Mouse (Mus musculus) lung, postnatal 25 days (tissue): ENCODE measurements around the gene Ppip5k1.

Experiments used
- DNase-seq: peaks from one replicate; pipeline ENCODE4 v3.0.0; 2022; ENCODE audit warnings: low spot score

Gene Ppip5k1

DNA sequence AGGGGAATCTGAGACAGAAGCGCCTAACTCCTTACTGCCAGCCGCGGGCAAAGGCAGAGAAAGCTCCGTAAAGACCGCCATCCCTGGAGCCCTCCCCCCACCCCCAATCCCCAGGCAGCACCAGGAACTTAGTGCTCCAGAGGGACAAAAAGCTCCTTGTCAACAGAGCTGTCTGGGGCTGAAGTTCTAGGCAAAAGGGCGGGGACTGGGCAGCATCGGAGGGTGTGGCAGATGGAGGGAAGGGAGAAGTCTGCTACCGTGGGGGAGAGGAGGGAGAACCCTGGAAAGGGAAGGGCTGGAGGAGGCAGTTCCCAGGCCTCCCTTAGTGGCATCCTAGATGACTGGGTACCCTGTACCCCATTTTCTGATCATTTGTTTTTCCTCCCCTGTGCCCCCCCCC lies 57.1 kb downstream of the Ppip5k1 start:
- no peak for DNase-seq

DNA sequence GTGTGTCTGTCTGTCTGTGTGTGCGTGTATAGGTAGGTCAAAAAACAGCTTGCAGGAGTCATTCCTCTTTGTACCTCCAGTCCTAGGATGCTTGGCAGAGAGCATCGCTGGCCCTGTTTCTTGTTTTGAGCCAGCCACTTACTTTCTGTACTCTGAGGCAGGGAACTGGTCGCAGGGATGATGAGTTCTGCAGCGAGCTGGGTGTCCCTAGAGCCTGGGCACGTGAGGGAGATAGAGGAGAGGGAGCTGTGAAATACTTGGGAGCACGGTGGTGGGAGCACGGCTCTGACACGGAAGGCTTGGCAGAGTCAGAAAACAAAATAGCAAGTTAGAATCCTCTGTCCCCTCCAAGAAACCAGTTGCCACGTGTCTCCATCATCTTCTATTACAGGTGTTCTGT lies 57.5 kb downstream of the Ppip5k1 start:
- no peak for DNase-seq

DNA sequence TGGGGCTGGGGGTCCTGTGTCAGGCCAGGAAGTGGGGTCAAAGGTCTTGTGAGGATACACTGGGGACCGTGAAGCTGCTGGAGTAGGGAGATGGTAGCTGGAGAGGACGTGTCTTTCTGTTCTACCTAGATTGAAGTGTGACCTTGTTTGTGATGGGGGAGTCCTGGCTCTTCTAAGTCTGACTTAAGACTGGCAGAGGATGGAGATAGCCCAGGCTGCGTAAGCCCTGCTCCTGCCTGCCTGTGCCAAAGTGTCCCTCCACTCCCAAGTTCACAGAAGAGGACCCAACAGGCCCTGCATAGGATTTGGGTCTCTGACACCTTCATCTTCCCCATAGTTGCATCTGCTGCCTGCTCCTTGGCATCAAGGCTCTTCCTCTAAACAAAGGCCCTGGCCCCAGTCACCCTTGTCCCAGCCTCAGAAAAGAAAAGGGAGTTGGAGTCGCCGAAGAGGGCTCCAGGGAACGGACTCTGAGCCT lies 58.4 kb downstream of the Ppip5k1 start:
- no peak for DNase-seq

DNA sequence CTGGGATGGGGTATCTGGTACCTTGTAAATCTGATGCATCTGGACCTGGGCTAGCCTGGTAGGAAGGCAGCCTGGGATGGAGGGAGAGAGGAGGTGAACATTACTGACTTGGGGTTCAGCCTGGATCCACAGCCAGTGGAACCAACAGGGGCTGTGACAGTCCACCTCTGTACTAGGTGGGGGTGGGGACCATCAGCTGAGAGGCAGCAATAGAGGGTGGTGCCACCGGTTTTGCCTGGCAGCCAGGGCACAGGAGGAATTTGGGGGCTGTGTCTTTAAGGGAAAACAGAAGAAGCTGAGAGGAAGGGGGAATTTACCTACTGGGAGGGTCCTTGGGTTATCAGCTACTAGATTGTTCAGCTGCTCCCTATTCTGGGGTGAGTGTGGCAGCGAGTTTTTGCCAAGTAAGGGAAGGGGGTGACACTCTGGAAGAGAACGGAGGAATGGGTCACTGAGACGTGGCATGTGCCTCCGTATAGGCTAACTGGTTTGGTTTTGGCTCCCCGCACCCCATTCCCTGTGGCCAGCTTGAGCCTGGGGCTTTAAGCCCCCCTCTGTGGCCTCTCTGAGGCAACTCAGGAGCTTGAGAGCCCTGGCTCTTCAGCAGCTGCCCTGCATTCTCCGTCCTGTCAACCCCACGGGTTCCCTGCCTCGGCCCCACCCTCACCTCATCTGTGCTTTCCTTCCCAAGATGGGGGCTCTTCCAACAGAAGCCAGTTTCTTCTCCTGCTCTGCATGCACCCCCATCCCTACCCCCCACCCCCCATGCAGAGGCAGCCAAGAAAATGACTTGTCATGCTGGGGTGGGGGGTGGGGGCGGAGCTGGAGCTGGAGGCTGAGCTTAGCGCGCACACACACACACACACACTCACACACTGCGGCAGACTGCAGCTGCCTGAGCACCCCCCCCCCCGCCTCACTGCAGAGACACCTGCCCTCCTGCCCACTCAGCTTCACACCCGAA lies 59.3 kb downstream of the Ppip5k1 start:
- DNase-seq: no peak

DNA sequence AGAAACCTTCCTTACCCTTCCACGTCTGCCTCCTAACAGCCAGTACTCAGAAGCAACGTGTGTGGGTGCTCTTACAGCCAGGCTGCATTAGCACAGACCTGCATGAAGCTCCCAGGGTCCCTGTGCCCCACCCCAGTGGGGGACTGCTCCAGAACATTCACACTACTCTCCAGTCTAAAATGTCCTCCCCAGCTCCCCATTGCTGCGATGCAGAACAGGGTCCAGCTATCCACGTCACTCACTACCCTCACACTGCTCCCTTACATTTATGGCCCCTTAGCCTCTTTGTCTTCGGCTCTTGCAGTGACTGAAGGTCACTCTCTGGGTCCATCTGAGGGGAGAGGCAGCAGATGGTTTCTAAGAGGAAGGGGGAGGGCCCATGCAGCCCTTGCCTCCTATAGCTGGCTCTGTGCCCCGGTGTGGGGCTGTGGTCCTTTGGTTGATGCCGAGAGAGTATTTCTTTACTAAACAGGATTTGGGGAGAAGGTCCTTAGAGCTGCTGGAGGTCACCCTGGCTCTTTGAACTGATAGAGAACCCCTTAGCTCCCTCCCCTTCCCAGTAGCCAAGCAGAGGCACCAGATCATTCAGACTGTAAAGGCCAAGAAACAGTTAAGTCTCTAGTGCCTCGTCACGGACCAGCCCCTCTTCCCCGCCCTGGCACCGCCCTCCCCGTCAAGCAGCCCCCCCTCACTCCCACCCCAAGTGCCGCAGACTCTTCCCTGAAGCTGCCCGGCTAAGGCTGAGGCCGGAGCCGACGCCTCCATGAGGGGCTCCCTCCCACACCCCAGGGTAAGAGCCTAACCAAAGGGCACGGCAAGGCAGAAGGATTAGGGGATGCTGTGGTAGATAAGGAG lies 60.2 kb downstream of the Ppip5k1 start:
- DNase-seq: no peak

DNA sequence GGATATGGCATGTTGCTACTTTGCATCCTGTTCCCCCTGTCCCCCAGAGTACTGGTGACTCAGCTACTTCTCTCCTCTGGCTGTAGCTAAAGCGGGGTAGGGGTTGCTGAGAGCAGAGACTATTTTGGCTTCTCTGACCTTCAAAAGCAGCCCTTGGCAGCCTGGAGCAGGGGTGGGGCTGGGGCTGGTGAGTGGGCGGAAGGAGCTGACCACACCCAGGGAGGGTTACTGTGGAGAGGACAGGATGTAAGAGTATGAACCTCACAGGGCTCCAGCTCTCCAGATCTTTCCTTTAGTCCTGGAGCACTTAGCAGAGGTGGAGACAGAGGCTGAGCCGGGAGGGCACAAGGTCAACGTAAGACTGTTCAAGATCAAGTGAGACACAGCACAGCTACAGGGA lies 61.0 kb downstream of the Ppip5k1 start:
- peak; percentile 45 for DNase-seq

DNA sequence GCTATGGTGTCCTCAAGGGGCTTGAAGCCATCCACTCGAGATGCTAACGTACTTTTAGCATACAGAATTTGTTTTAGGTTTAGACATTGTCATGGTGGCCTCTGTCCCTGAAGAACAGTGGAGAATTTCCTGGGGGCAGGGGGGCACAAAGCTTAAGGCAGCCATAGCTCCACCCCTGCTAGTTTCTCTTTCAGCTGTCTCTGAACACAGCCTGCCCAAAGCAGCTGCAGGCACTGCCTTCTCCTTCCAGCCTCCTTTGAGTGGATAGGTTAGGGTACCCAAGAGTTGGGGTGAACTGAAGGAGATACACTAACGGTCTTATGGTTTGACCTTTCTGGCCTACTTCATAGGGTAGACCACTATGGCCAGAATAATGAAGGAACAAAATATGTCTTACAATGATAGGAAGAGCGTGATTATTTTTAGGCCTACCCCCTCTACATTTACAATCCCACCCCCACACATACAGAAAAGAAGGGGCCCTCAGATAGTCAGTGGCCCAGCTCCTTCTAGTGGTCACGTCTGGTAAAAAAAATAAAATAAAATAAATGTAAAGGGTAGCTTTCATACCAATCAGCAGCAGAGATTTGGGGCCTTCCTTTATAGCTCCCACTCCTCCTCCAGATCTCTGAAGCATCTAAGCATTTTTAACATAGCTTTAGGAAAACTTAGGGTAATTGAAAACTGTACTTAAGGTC lies 62.7 kb downstream of the Ppip5k1 start:
- no peak for DNase-seq

DNA sequence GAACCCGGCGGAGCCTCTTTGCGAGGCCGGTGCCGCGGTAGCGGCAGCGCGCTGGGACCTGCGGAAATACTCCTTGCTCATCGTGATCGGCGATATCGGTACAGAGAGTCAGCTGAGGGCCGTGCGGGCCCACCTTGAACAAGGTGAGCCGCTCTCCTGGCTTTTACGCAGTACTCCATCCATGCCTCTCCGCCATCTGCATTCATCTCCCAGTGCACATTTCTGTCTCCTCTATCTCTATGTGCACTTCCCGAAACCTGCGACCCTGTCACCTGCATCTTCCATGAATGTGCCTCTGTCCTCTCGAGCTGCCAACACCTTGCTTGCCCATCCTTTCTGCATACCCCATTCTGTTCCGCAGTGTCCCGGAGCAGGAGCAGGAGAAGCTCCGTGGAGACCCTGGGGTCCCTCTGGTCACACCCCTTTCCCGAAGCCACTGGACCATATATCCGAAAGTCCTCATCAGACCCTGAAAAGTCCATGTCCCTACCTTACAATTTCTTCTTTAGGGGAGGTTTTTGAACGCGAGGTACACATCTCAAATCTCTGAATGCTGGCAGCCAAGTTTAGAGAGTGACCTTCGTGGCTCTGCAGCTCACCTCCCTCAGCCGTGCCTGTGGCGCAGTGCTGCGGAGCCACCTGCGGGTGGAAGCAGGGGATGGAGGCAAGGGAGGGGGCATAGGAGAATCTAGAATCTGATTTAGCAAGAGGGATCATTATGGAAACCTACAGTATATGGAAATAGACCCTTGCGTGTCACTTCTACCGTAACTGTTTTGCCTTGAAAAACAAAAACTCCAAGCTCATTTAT lies 65.3 kb downstream of the Ppip5k1 start:
- DNase-seq: no peak

DNA sequence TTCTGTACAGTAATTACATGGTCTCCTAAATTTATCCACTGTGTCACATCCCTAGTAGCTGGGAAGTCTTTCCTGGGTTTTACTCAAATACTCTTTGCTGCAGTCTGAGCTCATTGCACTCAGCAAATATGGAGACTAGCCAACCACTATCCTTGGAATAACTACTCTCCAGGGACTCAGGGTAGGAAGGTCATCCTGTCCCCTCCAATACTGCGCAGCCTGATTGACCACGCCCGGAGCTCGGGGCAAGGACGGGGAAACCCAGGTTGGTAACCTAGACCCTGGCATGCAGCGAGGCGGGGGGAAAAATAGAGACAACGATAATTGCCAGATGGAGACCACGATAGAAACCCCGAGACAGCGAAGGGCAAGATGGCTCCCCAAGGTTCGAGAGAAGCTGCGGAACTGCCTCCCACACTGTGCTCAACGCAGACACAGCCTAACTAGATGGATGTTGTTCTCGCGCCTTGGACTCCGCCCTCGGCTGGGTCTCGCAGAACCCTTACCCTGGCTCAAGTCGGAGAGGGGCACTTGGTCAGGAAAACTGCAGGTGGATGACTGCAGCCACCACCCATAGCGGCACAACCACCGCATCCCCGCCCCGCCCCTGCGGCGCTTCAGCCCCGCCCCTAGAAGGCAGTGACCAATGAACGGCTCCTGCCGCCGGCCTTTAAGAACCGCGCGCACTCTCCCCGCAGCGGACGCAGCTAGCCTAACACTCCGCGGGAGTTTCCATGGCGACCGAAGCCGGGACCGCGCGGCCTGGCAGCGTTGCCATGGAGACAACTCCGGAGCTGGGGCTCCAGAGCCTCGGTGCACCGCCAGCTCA lies 66.1 kb downstream of the Ppip5k1 start, which contains the start of gene Map1a:
Gene Map1a (plus strand): TSS at position 700 of the 829 bp plus-strand sequence.
- DNase-seq: peak; percentile 88

DNA sequence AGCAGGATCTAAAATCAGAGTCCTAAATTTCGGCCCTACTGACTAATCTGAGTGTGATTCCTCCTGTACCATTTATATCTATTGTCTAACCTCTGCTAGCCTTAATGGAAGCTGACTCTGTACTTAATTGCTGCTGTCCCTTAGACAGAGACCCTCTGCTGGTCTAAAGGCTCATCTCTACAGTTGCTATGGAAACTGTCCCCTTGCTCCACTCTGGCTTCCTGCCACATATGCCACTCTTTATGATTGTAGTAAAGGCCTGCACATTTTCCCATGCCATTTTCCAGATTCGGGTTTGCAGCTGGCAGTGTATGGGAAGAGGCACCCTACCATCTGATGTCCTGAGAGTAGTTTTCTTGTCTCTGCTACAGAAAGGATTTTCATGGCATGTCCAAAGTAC lies 67.3 kb downstream of the Ppip5k1 start:
- DNase-seq: no peak

DNA sequence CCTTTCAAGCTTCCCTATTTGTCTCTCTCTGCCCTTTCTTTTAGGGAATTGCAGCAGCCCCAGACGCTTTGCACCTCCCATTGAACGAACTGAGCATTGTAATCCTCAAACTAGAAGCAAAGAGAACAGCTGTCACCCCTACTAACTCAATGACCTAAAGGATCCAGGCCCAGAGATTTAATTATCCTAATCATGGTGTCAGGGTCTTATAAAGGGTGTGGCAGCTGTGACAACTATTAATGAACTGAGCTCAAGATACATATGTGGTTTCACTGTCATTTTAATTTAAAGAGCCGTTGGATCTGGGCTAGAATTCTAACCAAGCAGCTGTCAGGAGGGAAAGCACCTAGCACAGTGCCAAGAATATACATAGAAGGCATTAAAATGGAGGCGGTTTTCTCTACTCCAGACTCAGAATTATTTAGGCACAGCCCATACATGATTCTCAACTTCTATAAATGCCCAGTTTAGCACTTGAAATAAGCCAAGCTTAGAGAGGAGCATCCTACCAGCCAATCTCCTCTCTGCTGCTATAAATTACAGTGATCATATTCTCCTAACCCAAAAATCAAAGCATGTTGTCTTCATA lies 83.2 kb downstream of the Ppip5k1 start:
- no peak for DNase-seq

DNA sequence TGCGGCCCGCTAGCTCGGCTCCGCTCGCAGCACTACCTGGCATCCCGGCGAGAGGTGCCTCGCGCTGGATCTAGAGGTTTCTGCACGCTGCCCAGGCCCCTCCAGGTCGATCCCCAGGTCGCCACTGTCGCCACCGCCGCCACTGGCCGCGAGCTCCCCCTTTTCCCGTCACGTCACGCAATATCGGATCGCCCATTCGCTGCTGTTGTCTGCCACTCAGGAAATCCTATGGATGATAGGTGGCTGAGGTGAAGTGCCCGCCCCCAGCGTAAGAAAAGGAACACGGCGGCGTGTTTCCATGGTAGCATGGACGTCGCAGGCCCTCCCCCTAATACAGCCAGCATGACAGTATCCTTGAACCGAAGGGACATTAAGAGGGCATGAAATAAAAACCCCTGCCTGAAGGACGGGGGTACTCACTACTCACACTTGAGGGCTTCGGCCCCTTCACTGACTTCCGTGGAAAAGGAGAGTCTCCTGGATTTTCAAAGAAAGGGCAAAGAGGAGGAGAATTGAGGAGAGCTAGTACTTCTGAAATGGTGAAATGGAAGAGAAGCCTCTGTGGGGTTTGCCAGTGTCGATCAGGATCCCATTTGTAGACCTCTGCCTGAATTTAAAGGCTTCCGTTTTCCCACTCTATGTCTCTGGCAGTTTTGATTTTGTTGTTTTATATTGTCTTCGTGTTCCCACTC lies 83.8 kb downstream of the Ppip5k1 start, which contains the start of gene Trp53bp1:
Gene Trp53bp1 (minus strand): TSS at position 172 of the 692 bp plus-strand sequence.
- peak; percentile 97 for DNase-seq

DNA sequence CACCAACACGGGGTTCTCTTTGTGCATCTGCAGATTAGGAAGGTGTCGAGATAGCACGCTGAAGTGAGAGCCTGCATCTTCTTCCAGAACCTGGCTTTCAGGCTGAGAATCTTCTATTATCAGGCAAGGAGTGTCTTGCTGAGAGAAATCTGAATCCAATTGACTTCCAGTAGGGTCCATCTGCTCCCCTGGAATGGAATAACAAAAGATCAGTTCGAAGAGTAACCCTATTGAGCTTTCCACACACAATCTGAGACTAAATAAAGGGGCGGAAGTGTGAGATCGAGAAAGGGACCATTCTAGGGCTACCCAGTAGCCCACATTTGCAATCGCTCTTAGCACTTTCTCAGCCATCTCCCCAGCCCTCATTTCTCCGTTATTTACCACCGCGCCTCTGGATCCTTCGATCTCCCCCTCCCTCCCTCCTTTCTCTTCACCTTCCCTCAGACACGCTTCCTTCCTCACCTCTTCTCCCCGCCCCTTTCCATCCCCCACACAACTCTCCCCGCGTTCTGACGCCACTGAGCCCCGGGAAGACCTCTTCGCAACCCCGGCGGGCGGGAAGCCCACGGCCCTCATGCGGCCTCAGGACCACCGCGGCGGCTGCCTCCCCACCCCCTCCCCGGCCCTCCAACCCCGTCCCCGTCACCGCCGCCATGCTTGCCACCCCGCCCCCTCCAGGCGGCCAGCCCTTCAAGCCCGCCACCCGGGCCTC lies 84.5 kb downstream of the Ppip5k1 start:
- no peak for DNase-seq

DNA sequence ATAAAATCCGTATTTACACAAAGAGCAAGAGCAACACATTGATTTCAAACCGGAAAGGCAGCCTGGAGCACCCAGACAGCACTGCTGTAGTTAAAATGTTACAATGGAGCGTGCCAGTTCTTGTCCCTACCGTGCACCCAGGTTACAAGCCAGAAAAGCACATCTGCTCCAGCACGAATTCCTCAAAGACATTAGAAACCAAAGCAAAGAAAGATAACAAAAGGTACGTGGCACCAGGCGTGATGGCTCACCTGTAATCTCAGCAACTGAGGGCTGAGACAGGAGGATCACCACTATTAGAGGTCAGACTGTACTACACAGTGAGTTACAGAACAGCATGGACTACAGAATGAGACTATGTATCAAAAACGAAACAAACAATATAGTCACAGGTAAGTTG lies 86.8 kb downstream of the Ppip5k1 start:
- no peak for DNase-seq
